Mouse (Mus musculus): Measurements from ENCODE around the gene Itga10. TPM values are rescaled to one million over a fixed set of nuclear protein-coding genes. Genes with fewer than 3 reads are reported as not detected.

The Itga10 gene
- polyA plus RNA-seq, 1 experiment from 2014 or later: 1.3 TPM

- H3K4me2 ChIP-seq (ENCODE audit: low read length): peak overlapping the region; percentile 89
- H3K27ac ChIP-seq (replicated peaks in 1 of 2; ENCODE audit: control insufficient read depth in 1 of 2, insufficient read depth in 1 of 2, low read depth in 2 of 2, low read length in 2 of 2): peak overlapping the region in 1 of 2 experiments; percentile 82; a peak in 2 of 4 replicates
- H3K9ac ChIP-seq (ENCODE audit: low read length): peak overlapping the region; percentile 95
- ATAC-seq (ENCODE audit: insufficient number of reproducible peaks, insufficient read depth, low FRiP score, low read depth): no peak
- H3K9me3 ChIP-seq (ENCODE audit: control insufficient read depth, low read length): no peaks in the 10 kb centered on the region
- peaks cover 3 to 18% of the 10 kb centered on the region in 2 experiments; a peak in 3 of 4 replicates for H3K4me1 ChIP-seq (ENCODE audit: control insufficient read depth in 2 of 2, insufficient read depth in 2 of 2, low read length in 2 of 2)
- H3K27me3 ChIP-seq (ENCODE audit: control insufficient read depth, insufficient read depth, low read length): no peaks in the 10 kb centered on the region
- peaks cover 68% of the 10 kb centered on the region for H3K36me3 ChIP-seq (ENCODE audit: control insufficient read depth, insufficient read depth, low read length)
- peak overlapping the region; percentile 79 to 86 for H3K4me3 ChIP-seq (ENCODE audit: control insufficient read depth in 1 of 2, insufficient read depth in 1 of 2, low read depth in 1 of 2, low read length in 2 of 2)
- 9% methylated on average over 15 of the region's 15 CpGs for WGBS
Measured at GRCm38 (mm10) chr3:96635906-96636305, 9.5 kb upstream of the Itga10 start.

- peak overlapping the region; percentile 89 for H3K4me2 ChIP-seq (ENCODE audit: low read length)
- H3K4me1 ChIP-seq (ENCODE audit: control insufficient read depth in 2 of 2, insufficient read depth in 2 of 2, low read length in 2 of 2): peaks cover 3 to 13% of the 10 kb centered on the region in 2 experiments; a peak in 3 of 4 replicates
- no peaks in the 10 kb centered on the region for H3K9me3 ChIP-seq (ENCODE audit: control insufficient read depth, low read length)
- peak overlapping the region; percentile 95 for H3K9ac ChIP-seq (ENCODE audit: low read length)
- no peak overlapping the region for H3K27ac ChIP-seq (replicated peaks in 1 of 2; ENCODE audit: control insufficient read depth in 1 of 2, insufficient read depth in 1 of 2, low read depth in 2 of 2, low read length in 2 of 2)
- no peaks in the 10 kb centered on the region for H3K27me3 ChIP-seq (ENCODE audit: control insufficient read depth, insufficient read depth, low read length)
- ATAC-seq (ENCODE audit: insufficient number of reproducible peaks, insufficient read depth, low FRiP score, low read depth): no peak
- 61% methylated on average over 11 of the region's 11 CpGs for WGBS
- peaks cover 65% of the 10 kb centered on the region for H3K36me3 ChIP-seq (ENCODE audit: control insufficient read depth, insufficient read depth, low read length)
- peak overlapping the region; percentile 79 to 86; a peak in 3 of 4 replicates for H3K4me3 ChIP-seq (ENCODE audit: control insufficient read depth in 1 of 2, insufficient read depth in 1 of 2, low read depth in 1 of 2, low read length in 2 of 2)
Measured at GRCm38 (mm10) chr3:96636448-96636847, 8.9 kb upstream of the Itga10 start.

- H3K9me3 ChIP-seq (ENCODE audit: control insufficient read depth, low read length): no peaks in the 10 kb centered on the region
- no peak overlapping the region for H3K27ac ChIP-seq (replicated peaks in 1 of 2; ENCODE audit: control insufficient read depth in 1 of 2, insufficient read depth in 1 of 2, low read depth in 2 of 2, low read length in 2 of 2)
- H3K9ac ChIP-seq (ENCODE audit: low read length): no peak overlapping the region
- no peak for ATAC-seq (ENCODE audit: insufficient number of reproducible peaks, insufficient read depth, low FRiP score, low read depth)
- H3K36me3 ChIP-seq (ENCODE audit: control insufficient read depth, insufficient read depth, low read length): peaks cover 62% of the 10 kb centered on the region
- H3K4me2 ChIP-seq (ENCODE audit: low read length): no peak overlapping the region
- peaks cover 3 to 13% of the 10 kb centered on the region in 2 experiments; a peak in 3 of 4 replicates for H3K4me1 ChIP-seq (ENCODE audit: control insufficient read depth in 2 of 2, insufficient read depth in 2 of 2, low read length in 2 of 2)
- no peaks in the 10 kb centered on the region for H3K27me3 ChIP-seq (ENCODE audit: control insufficient read depth, insufficient read depth, low read length)
- 92% methylated on average over 1 of the region's 1 CpGs for WGBS
- no peak overlapping the region for H3K4me3 ChIP-seq (ENCODE audit: control insufficient read depth in 1 of 2, insufficient read depth in 1 of 2, low read depth in 1 of 2, low read length in 2 of 2)
Measured at GRCm38 (mm10) chr3:96639219-96639618, 6.2 kb upstream of the Itga10 start.

GRCm38 (mm10) chr3:96647365-96647764, 2.0 kb downstream of the Itga10 start:
- Histone ChIP-seq H3K27me3 (ENCODE audit: control insufficient read depth, insufficient read depth, low read length) (no peaks in the 10 kb centered on the region), H3K4me2 (ENCODE audit: low read length) (no peak overlapping the region), H3K9ac (ENCODE audit: low read length) (no peak overlapping the region), H3K27ac (replicated peaks in 1 of 2; ENCODE audit: control insufficient read depth in 1 of 2, insufficient read depth in 1 of 2, low read depth in 2 of 2, low read length in 2 of 2) (no peak overlapping the region), H3K36me3 (ENCODE audit: control insufficient read depth, insufficient read depth, low read length) (peaks cover 23% of the 10 kb centered on the region), H3K4me3 (ENCODE audit: control insufficient read depth in 1 of 2, insufficient read depth in 1 of 2, low read depth in 1 of 2, low read length in 2 of 2) (no peak overlapping the region), H3K4me1 (ENCODE audit: control insufficient read depth in 2 of 2, insufficient read depth in 2 of 2, low read length in 2 of 2) (peaks cover 3 to 11% of the 10 kb centered on the region in 2 experiments; a peak in 3 of 4 replicates), H3K9me3 (ENCODE audit: control insufficient read depth, low read length) (no peaks in the 10 kb centered on the region)
- WGBS: 87% methylated on average over 3 of the region's 3 CpGs
- no peak for ATAC-seq (ENCODE audit: insufficient number of reproducible peaks, insufficient read depth, low FRiP score, low read depth)

GRCm38 (mm10) chr3:96660901-96661300, 15.5 kb downstream of the Itga10 start:
- 80% methylated on average over 2 of the region's 2 CpGs for WGBS
- no peak for ATAC-seq (ENCODE audit: insufficient number of reproducible peaks, insufficient read depth, low FRiP score, low read depth)

GRCm38 (mm10) chr3:96662731-96663316, 17.4 kb downstream of the Itga10 start:
- H3K4me3 ChIP-seq (ENCODE audit: control insufficient read depth in 1 of 2, insufficient read depth in 1 of 2, low read depth in 1 of 2, low read length in 2 of 2): 0 out of 4 replicates have a peak overlapping the region, but pooled peaks of 1 of the 2 experiments have one; percentile 29
- no peaks in the 10 kb centered on the region for H3K9me3 ChIP-seq (ENCODE audit: control insufficient read depth, low read length)
- no peaks in the 10 kb centered on the region for H3K36me3 ChIP-seq (ENCODE audit: control insufficient read depth, insufficient read depth, low read length)
- peak overlapping the region; percentile 74 for H3K4me2 ChIP-seq (ENCODE audit: low read length)
- H3K9ac ChIP-seq (ENCODE audit: low read length): no peak overlapping the region
- no peak for ATAC-seq (ENCODE audit: insufficient number of reproducible peaks, insufficient read depth, low FRiP score, low read depth)
- H3K4me1 ChIP-seq (ENCODE audit: control insufficient read depth in 2 of 2, insufficient read depth in 2 of 2, low read length in 2 of 2): peaks cover 7 to 9% of the 10 kb centered on the region in 2 experiments; a peak in 2 of 4 replicates
- 43% methylated on average over 8 of the region's 8 CpGs for WGBS
- H3K27ac ChIP-seq (replicated peaks in 1 of 2; ENCODE audit: control insufficient read depth in 1 of 2, insufficient read depth in 1 of 2, low read depth in 2 of 2, low read length in 2 of 2): 0 out of 4 replicates have a peak overlapping the region, but pooled peaks of 1 of the 2 experiments have one; percentile 19
- H3K27me3 ChIP-seq (ENCODE audit: control insufficient read depth, insufficient read depth, low read length): no peaks in the 10 kb centered on the region

More at GRCm38 (mm10) chr3:96660901-96661300, 15.5 kb downstream of the Itga10 start:
- no peaks in the 10 kb centered on the region for H3K36me3 ChIP-seq (ENCODE audit: control insufficient read depth, insufficient read depth, low read length)
- H3K27ac ChIP-seq (replicated peaks in 1 of 2; ENCODE audit: control insufficient read depth in 1 of 2, insufficient read depth in 1 of 2, low read depth in 2 of 2, low read length in 2 of 2): no peak overlapping the region
- H3K9ac ChIP-seq (ENCODE audit: low read length): no peak overlapping the region
- H3K4me2 ChIP-seq (ENCODE audit: low read length): no peak overlapping the region
- H3K4me3 ChIP-seq (ENCODE audit: control insufficient read depth in 1 of 2, insufficient read depth in 1 of 2, low read depth in 1 of 2, low read length in 2 of 2): no peak overlapping the region
- peaks cover 7 to 9% of the 10 kb centered on the region in 2 experiments; a peak in 2 of 4 replicates for H3K4me1 ChIP-seq (ENCODE audit: control insufficient read depth in 2 of 2, insufficient read depth in 2 of 2, low read length in 2 of 2)
- H3K9me3 ChIP-seq (ENCODE audit: control insufficient read depth, low read length): no peaks in the 10 kb centered on the region
- H3K27me3 ChIP-seq (ENCODE audit: control insufficient read depth, insufficient read depth, low read length): no peaks in the 10 kb centered on the region

GRCm38 (mm10) chr3:96663432-96664239, 18.3 kb downstream of the Itga10 start:
- Histone ChIP-seq H3K9me3 (ENCODE audit: control insufficient read depth, low read length) (no peaks in the 10 kb centered on the region), H3K27me3 (ENCODE audit: control insufficient read depth, insufficient read depth, low read length) (no peaks in the 10 kb centered on the region), H3K4me2 (ENCODE audit: low read length) (peak overlapping the region; percentile 74), H3K4me1 (ENCODE audit: control insufficient read depth in 2 of 2, insufficient read depth in 2 of 2, low read length in 2 of 2) (peaks cover 7 to 9% of the 10 kb centered on the region in 2 experiments; a peak in 2 of 4 replicates), H3K9ac (ENCODE audit: low read length) (peak overlapping the region; percentile 63), H3K36me3 (ENCODE audit: control insufficient read depth, insufficient read depth, low read length) (no peaks in the 10 kb centered on the region), H3K4me3 (ENCODE audit: control insufficient read depth in 1 of 2, insufficient read depth in 1 of 2, low read depth in 1 of 2, low read length in 2 of 2) (peak overlapping the region; percentile 29 to 37), H3K27ac (replicated peaks in 1 of 2; ENCODE audit: control insufficient read depth in 1 of 2, insufficient read depth in 1 of 2, low read depth in 2 of 2, low read length in 2 of 2) (0 out of 4 replicates have a peak overlapping the region, but pooled peaks of 1 of the 2 experiments have one; percentile 19)
- peak; percentile 57; the same call in 1 of the 2 replicates for ATAC-seq (ENCODE audit: insufficient number of reproducible peaks, insufficient read depth, low FRiP score, low read depth)
- 6% methylated on average over 17 of the region's 18 CpGs for WGBS
